Mouse (Mus musculus): ENCODE data around the gene Gm45234.

Gm45234 gene

GRCm38 (mm10) chr6:124738511-124739023 lies 17.3 kb downstream of the Gm45234 start, which contains the start of gene Ptpn6:
Gene Ptpn6 (minus strand): TSS chr6:124738714.
- DNase-seq, result peak; percentile 96

GRCm38 (mm10) chr6:124737040-124737439 lies 18.8 kb downstream of the Gm45234 start:
- DNase-seq, result no peak

GRCm38 (mm10) chr6:124734417-124734816 lies 21.4 kb downstream of the Gm45234 start:
- DNase-seq, result no peak

- DNase-seq, result no peak
Measured at GRCm38 (mm10) chr6:124732476-124733370, 23.1 kb downstream of the Gm45234 start.

GRCm38 (mm10) chr6:124731038-124731437 lies 24.8 kb downstream of the Gm45234 start:
- no peak for DNase-seq

GRCm38 (mm10) chr6:124729850-124730705 lies 25.7 kb downstream of the Gm45234 start:
- DNase-seq, result no peak

- no peak for DNase-seq
Measured at GRCm38 (mm10) chr6:124728621-124729020, 27.2 kb downstream of the Gm45234 start.

GRCm38 (mm10) chr6:124724472-124724871 lies 31.3 kb downstream of the Gm45234 start:
- DNase-seq, result no peak

GRCm38 (mm10) chr6:124723541-124723940 lies 32.3 kb downstream of the Gm45234 start:
- DNase-seq, result no peak

- no peak for DNase-seq
Measured at GRCm38 (mm10) chr6:124722876-124723473, 32.8 kb downstream of the Gm45234 start.

GRCm38 (mm10) chr6:124720904-124721303 lies 34.9 kb downstream of the Gm45234 start:
- no peak for DNase-seq

- no peak for DNase-seq
Measured at GRCm38 (mm10) chr6:124719354-124719978, 36.4 kb downstream of the Gm45234 start.

GRCm38 (mm10) chr6:124718703-124719102 lies 37.1 kb downstream of the Gm45234 start:
- peak; percentile 55 for DNase-seq

GRCm38 (mm10) chr6:124717968-124718367 lies 37.9 kb downstream of the Gm45234 start:
- no peak for DNase-seq

GRCm38 (mm10) chr6:124716864-124717490 lies 38.8 kb downstream of the Gm45234 start:
- peak; percentile 58 for DNase-seq

GRCm38 (mm10) chr6:124712918-124713317 lies 42.9 kb downstream of the Gm45234 start:
- no peak for DNase-seq

- DNase-seq, result peak; percentile 99
Measured at GRCm38 (mm10) chr6:124711824-124712782, 43.7 kb downstream of the Gm45234 start, which contains the start of the genes Emg1 and Phb2. Gene Emg1 (minus strand): TSS chr6:124712178. Gene Phb2 (plus strand): TSS chr6:124712336.

GRCm38 (mm10) chr6:124708289-124708889 lies 47.4 kb downstream of the Gm45234 start:
- DNase-seq, result no peak

- DNase-seq, result no peak
Measured at GRCm38 (mm10) chr6:124706061-124706627, 49.7 kb downstream of the Gm45234 start.

- DNase-seq, result no peak
Measured at GRCm38 (mm10) chr6:124704417-124704816, 51.4 kb downstream of the Gm45234 start.
